Mouse (Mus musculus) bone marrow, adult 2 months (tissue): ENCODE measurements around the gene 1700019D03Rik.

Source experiments
- CTCF ChIP-seq: fragments of 200-500 bp; IDR thresholded peaks from 2 replicates; pipeline ENCODE4 v1.5.1; 2011; ENCODE audit warnings: low read length, control low read depth; ENCODE audit not compliant: control insufficient read depth, insufficient read depth
- POLR2A ChIP-seq: fragments of 200-500 bp; IDR thresholded peaks from 2 replicates; pipeline ENCODE4 v1.6.1; 2011; ENCODE audit warnings: low read depth, mild to moderate bottlenecking, control low read depth, low read length, borderline replicate concordance; ENCODE audit not compliant: control insufficient read depth

GRCm38 (mm10) chr1:53059106-53059505 lies 39.1 kb upstream of the 1700019D03Rik start:
- no peak for TF ChIP-seq CTCF
- TF ChIP-seq POLR2A: no peak
